In the genomic region with DNA sequence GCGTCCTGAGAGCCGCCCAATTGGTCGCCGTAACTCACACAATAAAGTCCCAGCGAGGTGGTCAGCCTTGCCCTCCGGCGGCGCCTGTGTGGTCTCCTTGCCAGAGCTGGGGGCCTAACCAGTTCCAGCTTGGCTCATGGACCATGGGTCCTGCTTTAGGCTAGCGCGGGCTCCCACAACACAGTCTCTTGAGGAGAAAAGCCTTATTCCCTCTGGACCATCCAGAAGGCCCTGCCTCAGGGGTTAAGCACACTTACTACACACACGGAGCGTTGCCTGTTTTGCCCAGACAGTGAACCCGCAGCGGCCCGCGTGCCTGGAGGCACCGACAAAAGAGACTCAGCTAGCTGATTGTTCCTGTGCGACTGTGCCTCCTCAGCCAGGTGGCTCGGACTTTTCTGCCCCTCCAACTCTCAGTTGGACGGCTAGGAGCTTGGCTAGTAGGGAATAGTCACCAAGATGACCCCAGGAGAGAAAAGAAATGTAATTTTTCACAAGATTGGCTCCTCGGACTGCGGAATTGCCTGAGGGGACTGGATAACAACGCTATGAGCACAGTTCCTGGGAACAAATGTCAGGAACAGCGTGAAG, we compare ENCODE assay signal across 29 mouse cellular contexts. TPM values are rescaled to one million over a fixed set of nuclear protein-coding genes. Genes with fewer than 3 reads are reported as not detected.
DNase-seq lines count a peak whose midpoint lies in the region; ATAC-seq and TF ChIP-seq lines count a peak whose summit lies in the region.
"Had no signal": no experiment of that assay in that cellular context is flagged by ENCODE, and none has a peak within 500 bp of the region (broad histone marks: within the 10 kb centered on the region; RNA-seq: fewer than 3 reads in every experiment).

No protein-coding gene starts in this region.

- no peaks in the 10 kb centered on the region for H3K9me3 ChIP-seq in forebrain, embryonic 10.5 days
- no peaks in the 10 kb centered on the region for H3K9me3 ChIP-seq in forebrain, embryonic 15.5 days
- H3K9me3 ChIP-seq in kidney, embryonic 15.5 days (replicated peaks), result no peaks in the 10 kb centered on the region
- H3K9me3 ChIP-seq in limb, embryonic 13.5 days, result no peaks in the 10 kb centered on the region
- H3K9me3 ChIP-seq: embryonic facial prominence, embryonic 12.5 days; heart, embryonic 15.5 days; hindbrain, embryonic 15.5 days; intestine, embryonic 15.5 days; liver, embryonic 15.5 days; lung, embryonic 15.5 days had no signal

- peaks cover 100% of the 10 kb centered on the region for H3K27me3 ChIP-seq in forebrain, embryonic 10.5 days (ENCODE audit: poor library complexity, severe bottlenecking)
- H3K27me3 ChIP-seq in forebrain, embryonic 15.5 days, result peaks cover 99% of the 10 kb centered on the region
- peaks cover 83% of the 10 kb centered on the region for H3K27me3 ChIP-seq in kidney, embryonic 15.5 days
- H3K27me3 ChIP-seq in kidney, adult 2 months (replicated peaks; ENCODE audit: control insufficient read depth, insufficient read depth, low read length), result peaks cover 4% of the 10 kb centered on the region
- peaks cover 57% of the 10 kb centered on the region for H3K27me3 ChIP-seq in limb, embryonic 13.5 days

- no peak overlapping the region for H3K4me2 ChIP-seq in forebrain, embryonic 15.5 days (replicated peaks)
- H3K4me2 ChIP-seq in kidney, embryonic 15.5 days, result peak overlapping the region; percentile 26
- peak overlapping the region; percentile 75 for H3K4me2 ChIP-seq in limb, embryonic 13.5 days (replicated peaks)
- H3K4me2 ChIP-seq: embryonic facial prominence, embryonic 12.5 days; heart, embryonic 15.5 days; hindbrain, embryonic 15.5 days; intestine, embryonic 15.5 days; liver, embryonic 15.5 days; lung, embryonic 15.5 days had no signal

- no peak for TF ChIP-seq POLR2A in kidney, adult 2 months (IDR thresholded peaks at IDR 0.05; ENCODE audit: low read depth, low read length)

- peak; percentile 53 for DNase-seq in forebrain, embryonic 10.5 days (ENCODE audit: extremely low spot score, low spot score)
- DNase-seq in kidney, adult 2 months, result no peak
- DNase-seq in ZHBTc4 (ENCODE audit: low read depth, low spot score), result peak; percentile 38
- DNase-seq: adrenal gland, postnatal 10 days; cerebellum, adult 18-20 months; cerebellum, postnatal 14 days; gastrocnemius, postnatal 14 days; heart, adult 18-20 months; heart, postnatal 36 days; layer of hippocampus, adult 9-11 months; lung, postnatal 36 days had no signal

- H3K27ac ChIP-seq in forebrain, embryonic 10.5 days, result no peak overlapping the region
- no peak overlapping the region for H3K27ac ChIP-seq in forebrain, embryonic 15.5 days (replicated peaks)
- H3K27ac ChIP-seq in kidney, embryonic 15.5 days, result no peak overlapping the region
- H3K27ac ChIP-seq in kidney, adult 2 months (ENCODE audit: insufficient read depth, low read depth, low read length), result no peak overlapping the region
- peak overlapping the region; percentile 97 for H3K27ac ChIP-seq in limb, embryonic 13.5 days
- H3K27ac ChIP-seq: embryonic facial prominence, embryonic 12.5 days; heart, embryonic 15.5 days; hindbrain, embryonic 15.5 days; intestine, embryonic 15.5 days; left cerebral cortex, adult 2 months; liver, embryonic 15.5 days; lung, embryonic 15.5 days had no signal

- no peak for TF ChIP-seq CTCF in kidney, adult 2 months (conservative IDR thresholded peaks at IDR 0.05; ENCODE audit: insufficient read depth, insufficient read length, low read depth, low read length)

- WGBS in forebrain, embryonic 10.5 days, result under 1% methylated on average over 24 of the region's 24 CpGs
- 2% methylated on average over 24 of the region's 24 CpGs for WGBS in forebrain, embryonic 15.5 days
- 12% methylated on average over 24 of the region's 24 CpGs for WGBS in kidney, embryonic 15.5 days
- WGBS in kidney, adult 2 months, result 34% methylated on average over 24 of the region's 24 CpGs
- 6% methylated on average over 24 of the region's 24 CpGs for WGBS in limb, embryonic 13.5 days

- H3K4me1 ChIP-seq in forebrain, embryonic 10.5 days, result peaks cover 19% of the 10 kb centered on the region
- peaks cover 5% of the 10 kb centered on the region; the same call in 1 of the 2 replicates for H3K4me1 ChIP-seq in forebrain, embryonic 15.5 days
- peaks cover 63% of the 10 kb centered on the region for H3K4me1 ChIP-seq in kidney, embryonic 15.5 days
- H3K4me1 ChIP-seq in kidney, adult 2 months (ENCODE audit: control insufficient read depth, insufficient read depth, low read length), result no peaks in the 10 kb centered on the region
- peaks cover 29% of the 10 kb centered on the region for H3K4me1 ChIP-seq in limb, embryonic 13.5 days
- H3K4me1 ChIP-seq: liver, embryonic 15.5 days had no signal

- H3K36me3 ChIP-seq in forebrain, embryonic 10.5 days (replicated peaks), result no peaks in the 10 kb centered on the region
- H3K36me3 ChIP-seq in forebrain, embryonic 15.5 days, result no peaks in the 10 kb centered on the region
- no peaks in the 10 kb centered on the region for H3K36me3 ChIP-seq in kidney, embryonic 15.5 days
- H3K36me3 ChIP-seq in kidney, adult 2 months (ENCODE audit: control insufficient read depth, insufficient read depth, low read length), result no peaks in the 10 kb centered on the region
- H3K36me3 ChIP-seq in limb, embryonic 13.5 days, result peaks cover 7% of the 10 kb centered on the region; the same call in 1 of the 2 replicates
- H3K36me3 ChIP-seq: embryonic facial prominence, embryonic 12.5 days; heart, embryonic 15.5 days; hindbrain, embryonic 15.5 days; intestine, embryonic 15.5 days; liver, embryonic 15.5 days; lung, embryonic 15.5 days had no signal

- H3K9ac ChIP-seq in forebrain, embryonic 15.5 days (replicated peaks), result no peak overlapping the region
- H3K9ac ChIP-seq in kidney, embryonic 15.5 days, result no peak overlapping the region
- H3K9ac ChIP-seq in limb, embryonic 13.5 days, result peak overlapping the region; percentile 99
- H3K9ac ChIP-seq: embryonic facial prominence, embryonic 12.5 days; heart, embryonic 15.5 days; hindbrain, embryonic 15.5 days; intestine, embryonic 15.5 days; liver, embryonic 15.5 days; lung, embryonic 15.5 days had no signal

- no peak for ATAC-seq in forebrain, embryonic 15.5 days (replicated peaks)
- no peak for ATAC-seq in kidney, embryonic 15.5 days (replicated peaks; ENCODE audit: low FRiP score)
- 0 out of 2 replicates have a peak, but pooled peaks have one; percentile 10 for ATAC-seq in limb, embryonic 13.5 days (ENCODE audit: low FRiP score, low read depth)
- ATAC-seq in megakaryocyte progenitor cell, adult 5-6 weeks (replicated peaks; ENCODE audit: poor library complexity), result no peak
- ATAC-seq: intestine, embryonic 15.5 days had no signal

- no peak overlapping the region for H3K4me3 ChIP-seq in forebrain, embryonic 10.5 days
- no peak overlapping the region for H3K4me3 ChIP-seq in forebrain, embryonic 15.5 days
- H3K4me3 ChIP-seq in kidney, embryonic 15.5 days (replicated peaks), result no peak overlapping the region; the same call in 1 of the 2 replicates
- H3K4me3 ChIP-seq in kidney, adult 2 months (ENCODE audit: insufficient read depth, low read depth, low read length), result no peak overlapping the region
- peak overlapping the region; percentile 79 for H3K4me3 ChIP-seq in limb, embryonic 13.5 days
- H3K4me3 ChIP-seq: embryonic facial prominence, embryonic 12.5 days; heart, embryonic 15.5 days; hindbrain, embryonic 15.5 days; intestine, embryonic 15.5 days; left cerebral cortex, adult 2 months; liver, embryonic 15.5 days; lung, embryonic 15.5 days had no signal

RNA-seq across cellular contexts. Expression of a gene that starts 0.9 kb away (rescaled TPM):
- not detected in 2 replicates for polyA plus RNA-seq in forebrain, embryonic 10.5 days (2016; fragmentation: Nextera tagmentation; extraction: Ambion mirVana)
- polyA plus RNA-seq in forebrain, embryonic 15.5 days (2015; fragmentation: Nextera tagmentation; extraction: Ambion mirVana), result not detected in 2 replicates
- 5.4 and 6.4 TPM in 2 replicates for polyA plus RNA-seq in kidney, embryonic 15.5 days (2015; fragmentation: Nextera tagmentation; extraction: Ambion mirVana)
- polyA plus RNA-seq in kidney, adult 2 months (2012; rRNA removed), result not detected in 2 replicates
- 59.3 and 67.1 TPM in 2 replicates for polyA plus RNA-seq in limb, embryonic 13.5 days (2015; fragmentation: Nextera tagmentation; extraction: Ambion mirVana)
- not detected in 2 replicates for total RNA-seq in megakaryocyte progenitor cell, adult 5-6 weeks (2015)
- not detected in 2 replicates for total RNA-seq in megakaryocyte progenitor cell, adult 5-6 weeks (2017)
- total RNA-seq: adrenal gland, postnatal 10 days; gastrocnemius, postnatal 14 days; heart, adult 18-20 months; heart, postnatal 36 days; left cerebral cortex, adult 2 months; left cerebral cortex, postnatal 36 days; midbrain, postnatal 0 days had no signal
- polyA plus RNA-seq: embryonic facial prominence, embryonic 12.5 days; forebrain, embryonic 14.5 days; heart, embryonic 15.5 days; hindbrain, embryonic 15.5 days; large intestine, adult 2 months; liver, embryonic 15.5 days; lung, embryonic 15.5 days; midbrain, postnatal 0 days; spleen, adult 2 months; testis, adult 2 months had no signal

RNA-seq across cellular contexts. Expression of a gene that starts 5.4 kb away (rescaled TPM):
- not detected in 2 replicates for polyA plus RNA-seq in forebrain, embryonic 10.5 days (2016; fragmentation: Nextera tagmentation; extraction: Ambion mirVana)
- polyA plus RNA-seq in forebrain, embryonic 15.5 days (2015; fragmentation: Nextera tagmentation; extraction: Ambion mirVana), result not detected in 2 replicates
- polyA plus RNA-seq in kidney, embryonic 15.5 days (2015; fragmentation: Nextera tagmentation; extraction: Ambion mirVana), result 25.1 and 26.3 TPM in 2 replicates
- polyA plus RNA-seq in kidney, adult 2 months (2012; rRNA removed), result 2.1 and 2.8 TPM in 2 replicates
- polyA plus RNA-seq in limb, embryonic 13.5 days (2015; fragmentation: Nextera tagmentation; extraction: Ambion mirVana), result 19.1 TPM in 2 replicates
- not detected in 2 replicates for total RNA-seq in megakaryocyte progenitor cell, adult 5-6 weeks (2015)
- total RNA-seq in megakaryocyte progenitor cell, adult 5-6 weeks (2017), result not detected in 2 replicates
- total RNA-seq: adrenal gland, postnatal 10 days; heart, adult 18-20 months; heart, postnatal 36 days; left cerebral cortex, adult 2 months; left cerebral cortex, postnatal 36 days; midbrain, postnatal 0 days had no signal
- polyA plus RNA-seq: embryonic facial prominence, embryonic 12.5 days; forebrain, embryonic 14.5 days; heart, embryonic 15.5 days; hindbrain, embryonic 15.5 days; large intestine, adult 2 months; liver, embryonic 15.5 days; lung, embryonic 15.5 days; midbrain, postnatal 0 days; spleen, adult 2 months; testis, adult 2 months had no signal

RNA-seq across cellular contexts. Expression of a gene that starts 5.8 kb away (rescaled TPM):
- polyA plus RNA-seq in forebrain, embryonic 10.5 days (2016; fragmentation: Nextera tagmentation; extraction: Ambion mirVana), result not detected in 2 replicates
- polyA plus RNA-seq in forebrain, embryonic 15.5 days (2015; fragmentation: Nextera tagmentation; extraction: Ambion mirVana), result not detected in 2 replicates
- 0.23 and 0.95 TPM in 2 replicates for polyA plus RNA-seq in kidney, embryonic 15.5 days (2015; fragmentation: Nextera tagmentation; extraction: Ambion mirVana)
- not detected in 2 replicates for polyA plus RNA-seq in kidney, adult 2 months (2012; rRNA removed)
- polyA plus RNA-seq in limb, embryonic 13.5 days (2015; fragmentation: Nextera tagmentation; extraction: Ambion mirVana), result 48.5 and 55.5 TPM in 2 replicates
- not detected in 2 replicates for total RNA-seq in megakaryocyte progenitor cell, adult 5-6 weeks (2015)
- total RNA-seq in megakaryocyte progenitor cell, adult 5-6 weeks (2017), result not detected in 2 replicates
- total RNA-seq: adrenal gland, postnatal 10 days; gastrocnemius, postnatal 14 days; heart, adult 18-20 months; heart, postnatal 36 days; left cerebral cortex, adult 2 months; left cerebral cortex, postnatal 36 days; midbrain, postnatal 0 days had no signal
- polyA plus RNA-seq: embryonic facial prominence, embryonic 12.5 days; forebrain, embryonic 14.5 days; heart, embryonic 15.5 days; hindbrain, embryonic 15.5 days; large intestine, adult 2 months; liver, embryonic 15.5 days; lung, embryonic 15.5 days; midbrain, postnatal 0 days; spleen, adult 2 months; testis, adult 2 months had no signal

RNA-seq across cellular contexts. Expression of a gene that starts 14.6 kb away (rescaled TPM):
- polyA plus RNA-seq in forebrain, embryonic 10.5 days (2016; fragmentation: Nextera tagmentation; extraction: Ambion mirVana), result not detected in 2 replicates
- not detected in 2 replicates for polyA plus RNA-seq in forebrain, embryonic 15.5 days (2015; fragmentation: Nextera tagmentation; extraction: Ambion mirVana)
- polyA plus RNA-seq in kidney, embryonic 15.5 days (2015; fragmentation: Nextera tagmentation; extraction: Ambion mirVana), result not detected in 2 replicates
- not detected in 2 replicates for polyA plus RNA-seq in kidney, adult 2 months (2012; rRNA removed)
- 2.3 and 3.2 TPM in 2 replicates for polyA plus RNA-seq in limb, embryonic 13.5 days (2015; fragmentation: Nextera tagmentation; extraction: Ambion mirVana)
- total RNA-seq in megakaryocyte progenitor cell, adult 5-6 weeks (2015), result not detected in 2 replicates
- total RNA-seq in megakaryocyte progenitor cell, adult 5-6 weeks (2017), result not detected in 2 replicates
- total RNA-seq: adrenal gland, postnatal 10 days; gastrocnemius, postnatal 14 days; heart, adult 18-20 months; heart, postnatal 36 days; left cerebral cortex, adult 2 months; left cerebral cortex, postnatal 36 days had no signal
- polyA plus RNA-seq: forebrain, embryonic 14.5 days; heart, embryonic 15.5 days; kidney, embryonic 14.5 days; large intestine, adult 2 months; liver, embryonic 15.5 days; lung, embryonic 15.5 days; spleen, adult 2 months had no signal

RNA-seq across cellular contexts. Expression of a gene that starts 17.8 kb away (rescaled TPM):
- polyA plus RNA-seq in forebrain, embryonic 10.5 days (2016; fragmentation: Nextera tagmentation; extraction: Ambion mirVana), result not detected in 2 replicates
- polyA plus RNA-seq in forebrain, embryonic 15.5 days (2015; fragmentation: Nextera tagmentation; extraction: Ambion mirVana), result not detected in 2 replicates
- 33.6 and 36.6 TPM in 2 replicates for polyA plus RNA-seq in kidney, embryonic 15.5 days (2015; fragmentation: Nextera tagmentation; extraction: Ambion mirVana)
- polyA plus RNA-seq in kidney, adult 2 months (2012; rRNA removed), result 7.6 and 7.9 TPM in 2 replicates
- polyA plus RNA-seq in limb, embryonic 13.5 days (2015; fragmentation: Nextera tagmentation; extraction: Ambion mirVana), result 26.0 and 26.2 TPM in 2 replicates
- total RNA-seq in megakaryocyte progenitor cell, adult 5-6 weeks (2015), result not detected in 2 replicates
- not detected in 2 replicates for total RNA-seq in megakaryocyte progenitor cell, adult 5-6 weeks (2017)
- total RNA-seq: heart, adult 18-20 months; left cerebral cortex, adult 2 months; left cerebral cortex, postnatal 36 days had no signal
- polyA plus RNA-seq: embryonic facial prominence, embryonic 12.5 days; forebrain, embryonic 14.5 days; heart, embryonic 15.5 days; hindbrain, embryonic 15.5 days; large intestine, adult 2 months; liver, embryonic 15.5 days; midbrain, postnatal 0 days; spleen, adult 2 months had no signal

Comparison
In these comparisons a context has a peak if more than half of its experiments do, and no peak if none do; other contexts are left out.
1. RNA of a gene that starts 5.8 kb away (polyA plus RNA-seq): 48.5 to 55.5 TPM in limb, embryonic 13.5 days; 0.23 to 0.95 TPM in kidney, embryonic 15.5 days, not detected in forebrain, embryonic 10.5 days, not detected in forebrain, embryonic 15.5 days and not detected in kidney, adult 2 months; every median in the first group is over 10 times any median in the second.